11 mouse cellular contexts compared by ENCODE assay signal in the genomic region with DNA sequence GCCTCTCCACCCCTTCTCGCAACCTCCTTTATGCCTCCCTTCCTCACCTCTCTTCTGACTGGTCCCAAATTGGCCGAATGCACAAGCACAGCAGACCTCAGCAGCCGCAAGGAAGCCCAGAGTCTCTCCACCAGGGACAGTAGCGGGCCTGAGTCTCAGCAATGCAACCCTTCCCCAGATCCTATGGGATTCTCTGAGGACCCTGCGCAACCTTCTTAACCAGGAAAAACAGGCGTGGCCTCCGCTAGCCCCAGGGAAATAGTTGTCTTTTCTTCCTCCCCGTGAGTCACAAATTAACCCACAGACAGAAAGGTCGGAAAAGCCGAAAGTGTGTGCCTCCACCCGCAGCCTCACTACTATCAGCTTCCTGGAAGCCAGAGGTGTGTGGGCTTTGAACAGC. TPM values are rescaled to one million over a fixed set of nuclear protein-coding genes. Genes with fewer than 3 reads are reported as not detected.
DNase-seq lines count a peak whose midpoint lies in the region; ATAC-seq and TF ChIP-seq lines count a peak whose summit lies in the region.
"Had no signal": no experiment of that assay in that cellular context is flagged by ENCODE, and none has a peak within 500 bp of the region (broad histone marks: within the 10 kb centered on the region; RNA-seq: fewer than 3 reads in every experiment).

No protein-coding gene starts in this region.

- H3K4me3 ChIP-seq in liver, adult 2 months (ENCODE audit: insufficient read depth, low read depth, low read length): peak overlapping the region; percentile 2; the same call in 1 of the 2 replicates
- H3K4me3 ChIP-seq in stomach, postnatal 0 days (ENCODE audit: low read depth, low read length): no peak overlapping the region
- no peak overlapping the region for H3K4me3 ChIP-seq in forebrain, postnatal 0 days (ENCODE audit: low read depth, low read length)
- H3K4me3 ChIP-seq: lung, embryonic 15.5 days; midbrain, embryonic 12.5 days had no signal

- no peak for DNase-seq in liver, adult 2 months (ENCODE audit: extremely low read depth, low read depth, low spot score)
- no peak for DNase-seq in liver
- peak; percentile 59 for DNase-seq in R1 (ENCODE audit: low read depth, low spot score)
- no peak for DNase-seq in stomach, postnatal 0 days (ENCODE audit: low spot score)
- no peak for DNase-seq in forebrain, postnatal 0 days
- DNase-seq in kidney, adult 18-20 months: no peak
- DNase-seq: kidney, adult 9 months had no signal

- peak overlapping the region; percentile 7; the same call in 1 of the 2 replicates for H3K9ac ChIP-seq in liver, adult 2 months (ENCODE audit: low read depth, low read length)
- H3K9ac ChIP-seq in stomach, postnatal 0 days (ENCODE audit: low read length): no peak overlapping the region
- H3K9ac ChIP-seq in forebrain, postnatal 0 days: no peak overlapping the region
- H3K9ac ChIP-seq: lung, embryonic 15.5 days; midbrain, embryonic 12.5 days had no signal

- H3K27me3 ChIP-seq in liver, adult 2 months (ENCODE audit: control insufficient read depth, insufficient read depth, low read length): no peaks in the 10 kb centered on the region
- no peaks in the 10 kb centered on the region for H3K27me3 ChIP-seq in stomach, postnatal 0 days (ENCODE audit: control insufficient read depth, insufficient read depth, low read length)
- no peaks in the 10 kb centered on the region for H3K27me3 ChIP-seq in forebrain, postnatal 0 days (ENCODE audit: insufficient read depth, low read length)
- H3K27me3 ChIP-seq: lung, embryonic 15.5 days; midbrain, embryonic 12.5 days had no signal

- 63% methylated on average over 11 of the region's 11 CpGs for WGBS in liver, adult 2 months
- 52% methylated on average over 11 of the region's 11 CpGs for WGBS in stomach, postnatal 0 days
- WGBS in forebrain, postnatal 0 days: 62% methylated on average over 11 of the region's 11 CpGs

- 0 out of 2 replicates have a peak, but pooled peaks cover 2% of the 10 kb centered on the region for H3K4me1 ChIP-seq in liver, adult 2 months (ENCODE audit: control insufficient read depth, insufficient read depth, low read length)
- H3K4me1 ChIP-seq in stomach, postnatal 0 days (replicated peaks; ENCODE audit: control insufficient read depth, insufficient read depth): no peaks in the 10 kb centered on the region
- H3K4me1 ChIP-seq in forebrain, postnatal 0 days (ENCODE audit: insufficient read depth): no peaks in the 10 kb centered on the region
- H3K4me1 ChIP-seq: midbrain, embryonic 12.5 days had no signal

- H3K79me2 ChIP-seq in liver, adult 2 months (ENCODE audit: control insufficient read depth, insufficient read depth, low read length): no peaks in the 10 kb centered on the region

- TF ChIP-seq CTCF in liver, adult 2 months (IDR thresholded peaks at IDR 0.05; ENCODE audit: low read depth, low read length): peak; percentile 30; the same call in 1 of the 2 replicates
- TF ChIP-seq CTCF in stomach, postnatal 0 days (IDR thresholded peaks at IDR 0.05; ENCODE audit: low read depth): peak; percentile 36
- TF ChIP-seq CTCF in forebrain, postnatal 0 days (IDR thresholded peaks at IDR 0.05; ENCODE audit: low read depth): no peak

- H3K4me2 ChIP-seq in stomach, postnatal 0 days (replicated peaks; ENCODE audit: low read depth): no peak overlapping the region
- H3K4me2 ChIP-seq in forebrain, postnatal 0 days (ENCODE audit: low read depth): no peak overlapping the region
- H3K4me2 ChIP-seq: lung, embryonic 15.5 days; midbrain, embryonic 12.5 days had no signal

- H3K9me3 ChIP-seq in stomach, postnatal 0 days (ENCODE audit: control insufficient read depth, low read length): no peaks in the 10 kb centered on the region
- no peaks in the 10 kb centered on the region for H3K9me3 ChIP-seq in forebrain, postnatal 0 days (ENCODE audit: low read length)
- H3K9me3 ChIP-seq: lung, embryonic 15.5 days; midbrain, embryonic 12.5 days had no signal

- ATAC-seq in common myeloid progenitor, adult 5-6 weeks (replicated peaks; ENCODE audit: low read depth, poor library complexity, severe bottlenecking): 0 out of 2 replicates have a peak, but pooled peaks have one; percentile 3
- ATAC-seq in stomach, postnatal 0 days (ENCODE audit: low FRiP score, low TSS enrichment): no peak
- no peak for ATAC-seq in forebrain, postnatal 0 days
- ATAC-seq: activated CD4-positive, CD25-positive, alpha-beta regulatory T cell, adult 4 months had no signal

- H3K27ac ChIP-seq in liver, adult 2 months (replicated peaks; ENCODE audit: insufficient read depth, low read depth, low read length): peak overlapping the region; percentile 58
- H3K27ac ChIP-seq in stomach, postnatal 0 days (replicated peaks): no peak overlapping the region
- no peak overlapping the region for H3K27ac ChIP-seq in forebrain, postnatal 0 days (ENCODE audit: low read depth, low read length)
- H3K27ac ChIP-seq: lung, embryonic 15.5 days; midbrain, embryonic 12.5 days had no signal

- TF ChIP-seq POLR2A in liver, adult 2 months (IDR thresholded peaks at IDR 0.05; ENCODE audit: extremely low read depth, insufficient read depth, low read length): no peak

- no peak for TF ChIP-seq EP300 in stomach, postnatal 0 days (optimal IDR thresholded peaks at IDR 0.05)

- no peaks in the 10 kb centered on the region for H3K36me3 ChIP-seq in liver, adult 2 months (ENCODE audit: control insufficient read depth, insufficient read depth, low read length)
- H3K36me3 ChIP-seq in stomach, postnatal 0 days (ENCODE audit: control insufficient read depth, insufficient read depth, low read length): no peaks in the 10 kb centered on the region
- no peaks in the 10 kb centered on the region for H3K36me3 ChIP-seq in forebrain, postnatal 0 days (ENCODE audit: insufficient read depth)
- H3K36me3 ChIP-seq: lung, embryonic 15.5 days; midbrain, embryonic 12.5 days had no signal

RNA-seq across cellular contexts. Expression of a gene that starts 2.2 kb away (rescaled TPM):
- 0.83 and 1.1 TPM in 2 replicates for total RNA-seq in liver, adult 2 months (2014; rRNA removed)
- polyA plus RNA-seq in liver, adult 2 months (2012; rRNA removed): 0.92 and 1.4 TPM in 2 replicates
- total RNA-seq in common myeloid progenitor, adult 5-6 weeks (2017): 1.1 and 3.1 TPM in 2 replicates
- polyA plus RNA-seq in stomach, postnatal 0 days (2015; fragmentation: Nextera tagmentation; extraction: Ambion mirVana): 0.24 TPM in 2 replicates
- 0.14 and 0.23 TPM in 2 replicates for total RNA-seq in forebrain, postnatal 0 days (2014; rRNA removed)
- 0.13 and 0.17 TPM in 2 replicates for polyA plus RNA-seq in forebrain, postnatal 0 days (2015; fragmentation: Nextera tagmentation; extraction: Ambion mirVana)
- polyA plus RNA-seq: activated CD4-positive, CD25-positive, alpha-beta regulatory T cell, adult 4 months had no signal

RNA-seq across cellular contexts. Expression of a gene that starts 17.6 kb away (rescaled TPM):
- total RNA-seq in liver, adult 2 months (2014; rRNA removed): 0.46 and 0.47 TPM in 2 replicates
- polyA plus RNA-seq in liver, adult 2 months (2012; rRNA removed): 0.88 and 1.3 TPM in 2 replicates
- 0.55 TPM in 1 of 2 replicates, not detected in the other for total RNA-seq in common myeloid progenitor, adult 5-6 weeks (2017)
- polyA plus RNA-seq in stomach, postnatal 0 days (2015; fragmentation: Nextera tagmentation; extraction: Ambion mirVana): 1.9 and 2.0 TPM in 2 replicates
- total RNA-seq in forebrain, postnatal 0 days (2014; rRNA removed): 0.52 and 1.2 TPM in 2 replicates
- 1.7 TPM in 2 replicates for polyA plus RNA-seq in forebrain, postnatal 0 days (2015; fragmentation: Nextera tagmentation; extraction: Ambion mirVana)
- polyA plus RNA-seq: activated CD4-positive, CD25-positive, alpha-beta regulatory T cell, adult 4 months had no signal

RNA-seq across cellular contexts. Expression of a gene that starts 19.9 kb away (rescaled TPM):
- 4.3 and 5.0 TPM in 2 replicates for total RNA-seq in liver, adult 2 months (2014; rRNA removed)
- 10.5 and 12.5 TPM in 2 replicates for polyA plus RNA-seq in liver, adult 2 months (2012; rRNA removed)
- 4.5 and 9.2 TPM in 2 replicates for total RNA-seq in common myeloid progenitor, adult 5-6 weeks (2017)
- polyA plus RNA-seq in stomach, postnatal 0 days (2015; fragmentation: Nextera tagmentation; extraction: Ambion mirVana): 6.9 and 7.9 TPM in 2 replicates
- 10.9 and 16.0 TPM in 2 replicates for total RNA-seq in forebrain, postnatal 0 days (2014; rRNA removed)
- 8.4 and 9.7 TPM in 2 replicates for polyA plus RNA-seq in forebrain, postnatal 0 days (2015; fragmentation: Nextera tagmentation; extraction: Ambion mirVana)

RNA-seq across cellular contexts. Expression of a gene that starts 31.6 kb away (rescaled TPM):
- total RNA-seq in liver, adult 2 months (2014; rRNA removed): 1.9 and 2.8 TPM in 2 replicates
- 8.0 and 8.8 TPM in 2 replicates for polyA plus RNA-seq in liver, adult 2 months (2012; rRNA removed)
- total RNA-seq in common myeloid progenitor, adult 5-6 weeks (2017): 15.1 and 18.0 TPM in 2 replicates
- 28.0 and 29.1 TPM in 2 replicates for polyA plus RNA-seq in stomach, postnatal 0 days (2015; fragmentation: Nextera tagmentation; extraction: Ambion mirVana)
- 36.9 and 43.2 TPM in 2 replicates for total RNA-seq in forebrain, postnatal 0 days (2014; rRNA removed)
- 63.6 and 68.4 TPM in 2 replicates for polyA plus RNA-seq in forebrain, postnatal 0 days (2015; fragmentation: Nextera tagmentation; extraction: Ambion mirVana)

RNA-seq across cellular contexts. Expression of a gene that starts 44.8 kb away (rescaled TPM):
- 14.4 and 20.7 TPM in 2 replicates for total RNA-seq in liver, adult 2 months (2014; rRNA removed)
- 10.7 and 16.2 TPM in 2 replicates for polyA plus RNA-seq in liver, adult 2 months (2012; rRNA removed)
- total RNA-seq in common myeloid progenitor, adult 5-6 weeks (2017): 53.6 and 123 TPM in 2 replicates
- 11.5 and 13.0 TPM in 2 replicates for polyA plus RNA-seq in stomach, postnatal 0 days (2015; fragmentation: Nextera tagmentation; extraction: Ambion mirVana)
- total RNA-seq in forebrain, postnatal 0 days (2014; rRNA removed): 31.6 and 38.2 TPM in 2 replicates
- 12.8 and 18.6 TPM in 2 replicates for polyA plus RNA-seq in forebrain, postnatal 0 days (2015; fragmentation: Nextera tagmentation; extraction: Ambion mirVana)
